Mouse (Mus musculus) neural tube, embryonic 14.5 days (tissue): ENCODE measurements around the gene Coro2a. TPM values are rescaled to one million over a fixed set of nuclear protein-coding genes. Genes with fewer than 3 reads are reported as not detected.
A peak's percentile ranks its signal among the peaks of the same experiment; 100 is the strongest.
"Not testable (repeated sequence)": the region's sequence is repeated elsewhere in the genome, so short reads cannot be mapped to it uniquely, and the experiment has no call there.

Experiments used
- ATAC-seq: fragments of 200-750 bp; cut with Nextera tagmentation; 2 replicates; pipeline ENCODE4 v1.8.0; 2017; ENCODE audit warnings: low read depth, mild to moderate bottlenecking, moderate TSS enrichment, moderate library complexity
- H3K27ac ChIP-seq: fragments of 300-500 bp; sonication (generic); 2 replicates; pipeline ENCODE4 v1.5.1; 2014; ENCODE audit warnings: low read depth, mild to moderate bottlenecking, control low read depth, low read length, moderate library complexity, mixed read lengths
- H3K27me3 ChIP-seq: fragments of 300-500 bp; sonication (generic); 2 replicates; pipeline ENCODE4 v1.6.1; 2014; ENCODE audit warnings: low read length; ENCODE audit not compliant: control insufficient read depth, insufficient read depth
- H3K36me3 ChIP-seq: fragments of 300-500 bp; sonication (generic); 2 replicates; pipeline ENCODE4 v1.6.1; 2014; ENCODE audit warnings: low read length, mixed read lengths; ENCODE audit not compliant: control insufficient read depth, insufficient read depth
- H3K4me1 ChIP-seq: fragments of 300-500 bp; sonication (generic); 2 replicates; pipeline ENCODE4 v1.6.1; 2014; ENCODE audit warnings: low read length; ENCODE audit not compliant: control insufficient read depth, insufficient read depth
- H3K4me2 ChIP-seq: fragments of 300-500 bp; sonication (generic); 2 replicates; pipeline ENCODE4 v1.6.1; 2014; ENCODE audit warnings: mild to moderate bottlenecking, low read depth, low read length, control low read depth
- H3K4me3 ChIP-seq: fragments of 300-500 bp; sonication (generic); 2 replicates; pipeline ENCODE4 v1.5.1; 2014; ENCODE audit warnings: low read depth, low read length, control low read depth, mixed read lengths
- H3K9ac ChIP-seq: fragments of 300-500 bp; sonication (generic); replicated peaks from 2 replicates; pipeline ENCODE4 v1.6.1; 2014; ENCODE audit warnings: low read depth, mild to moderate bottlenecking, control low read depth, low read length, mixed read lengths
- H3K9me3 ChIP-seq: fragments of 300-500 bp; sonication (generic); 2 replicates; pipeline ENCODE4 v1.6.1; 2016; ENCODE audit warnings: low read length; ENCODE audit not compliant: control insufficient read depth
- WGBS: fragments of 180-500 bp; shearing (Covaris S2); extraction: QIAGEN DNeasy Blood & Tissue Kit; methylation state at CpG from one replicate; pipeline ENCODE4 v1.1.7; 2014; 5-methylcytosine and 5-hydroxymethylcytosine counted together
- polyA plus RNA-seq: library from polyadenylated mRNA; unstranded; fragments of >200 nt; fragmentation: Nextera tagmentation; extraction: Ambion mirVana; gene quantifications from 2 replicates; pipeline ENCODE4 v1.2.1, GENCODE M21; 2014

Gene Coro2a
- polyA plus RNA-seq, 1 experiment from 2014 or later: 7.6 TPM

DNA sequence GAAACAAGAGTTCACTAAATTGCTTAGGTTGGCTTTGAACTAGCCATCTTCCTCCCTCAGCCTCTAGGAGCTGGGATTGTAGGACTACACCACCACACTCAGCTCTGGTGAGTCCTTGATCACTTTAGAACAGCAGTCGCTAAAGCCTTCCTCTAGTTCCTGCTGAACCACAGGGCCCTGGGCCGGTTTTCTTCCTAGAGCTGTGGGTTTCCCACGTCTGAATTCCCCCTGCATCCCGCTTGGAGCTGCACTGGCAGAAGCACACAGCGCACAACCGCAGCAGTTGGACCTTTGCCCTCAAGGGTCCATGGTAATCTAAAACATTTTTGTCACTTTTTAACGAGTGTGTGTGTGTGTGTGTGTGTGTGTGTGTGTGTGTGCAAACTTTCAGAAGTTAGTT, 702 bp upstream of the Coro2a start:
- 63% methylated on average over 7 of the region's 7 CpGs for WGBS
- no peaks in the 10 kb centered on the region for H3K4me1 ChIP-seq
- H3K9ac ChIP-seq: no peak overlapping the region
- H3K4me2 ChIP-seq: no peak overlapping the region
- ATAC-seq: no peak
- H3K36me3 ChIP-seq: no peaks in the 10 kb centered on the region
- no peak overlapping the region for H3K27ac ChIP-seq
- H3K4me3 ChIP-seq: no peak overlapping the region
- peaks cover 12% of the 10 kb centered on the region; the same call in 1 of the 2 replicates for H3K27me3 ChIP-seq
- no peaks in the 10 kb centered on the region for H3K9me3 ChIP-seq

DNA sequence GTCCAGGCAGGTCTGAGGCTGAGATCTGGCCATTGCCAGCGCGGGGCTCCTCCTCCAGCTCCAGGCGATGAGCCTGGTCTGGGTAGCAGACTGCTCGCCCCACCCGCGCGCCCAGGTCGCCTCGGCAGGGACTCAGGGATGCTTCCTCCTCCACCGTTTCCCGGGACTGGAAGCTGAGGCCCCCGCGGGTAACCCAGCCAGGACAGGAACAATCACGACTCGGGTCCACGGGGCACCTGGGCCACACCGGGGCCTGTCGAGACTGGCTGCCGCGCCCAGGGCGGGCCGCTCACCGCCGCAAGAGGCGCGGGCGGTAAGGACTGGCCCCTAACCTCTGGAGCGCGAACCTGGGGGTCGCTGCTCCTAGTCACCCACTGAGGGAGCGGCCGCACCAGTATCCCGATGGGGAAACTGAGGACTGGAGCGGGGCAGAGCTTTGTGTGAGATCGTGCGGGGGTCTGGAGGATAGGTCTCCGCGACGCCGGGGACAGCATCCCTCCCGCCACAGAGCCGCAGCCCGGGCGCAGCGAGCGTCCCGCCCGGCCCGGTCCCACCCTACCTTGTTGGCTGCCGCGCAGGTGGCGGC, 651 bp downstream of the Coro2a start:
- ATAC-seq: peak; percentile 57
- Histone ChIP-seq H3K36me3 (no peaks in the 10 kb centered on the region), H3K4me3 (peak overlapping the region; percentile 61), H3K27me3 (peaks cover 12% of the 10 kb centered on the region; the same call in 1 of the 2 replicates), H3K27ac (peak overlapping the region; percentile 39), H3K9me3 (no peaks in the 10 kb centered on the region), H3K4me2 (peak overlapping the region; percentile 92), H3K9ac (peak overlapping the region; percentile 69), H3K4me1 (no peaks in the 10 kb centered on the region)
- 0% methylated on average over 46 of the region's 52 CpGs for WGBS

DNA sequence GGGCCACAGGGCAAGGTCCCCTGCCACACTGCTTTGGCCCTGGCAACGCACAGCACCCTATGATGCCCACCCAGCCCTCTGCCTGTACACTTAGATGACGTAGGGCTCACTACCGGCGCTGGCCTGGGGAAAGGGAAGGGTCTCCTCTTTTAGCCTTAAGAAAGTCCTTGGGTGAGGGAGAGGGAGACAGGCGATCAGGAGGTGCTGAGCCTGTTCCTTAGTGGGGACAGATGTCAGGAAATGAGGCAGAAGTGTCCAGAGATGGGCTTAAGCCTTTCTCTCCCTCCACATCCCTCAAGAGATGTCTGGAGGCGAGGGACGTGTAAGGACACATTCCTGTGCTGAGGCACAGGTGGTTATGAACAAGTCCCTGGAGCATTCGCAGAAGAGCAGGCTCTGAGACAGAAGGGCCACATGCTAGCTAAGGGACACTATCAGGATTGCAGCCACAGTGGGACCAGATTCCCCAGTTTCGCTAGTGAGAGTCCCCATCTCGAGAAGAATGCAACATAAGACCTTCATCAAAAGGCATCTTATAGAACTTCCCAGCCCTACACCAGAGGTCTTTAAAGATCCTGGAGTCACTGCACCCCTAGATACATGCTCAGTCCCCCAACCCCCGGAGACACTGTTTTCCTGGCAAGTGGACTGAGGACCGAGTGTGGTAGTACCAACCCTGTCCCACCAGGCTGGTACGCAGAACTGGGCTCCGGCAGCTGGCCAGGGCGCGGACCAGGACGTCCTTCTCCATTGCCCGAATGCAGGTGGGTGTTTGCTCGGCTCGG, 1.3 kb downstream of the Coro2a start:
- ATAC-seq: peak; percentile 33
- H3K9me3 ChIP-seq: no peaks in the 10 kb centered on the region
- peak overlapping the region; percentile 92 for H3K4me2 ChIP-seq
- H3K4me1 ChIP-seq: no peaks in the 10 kb centered on the region
- no peaks in the 10 kb centered on the region for H3K36me3 ChIP-seq
- H3K4me3 ChIP-seq: peak overlapping the region; percentile 61
- peaks cover 12% of the 10 kb centered on the region; the same call in 1 of the 2 replicates for H3K27me3 ChIP-seq
- H3K27ac ChIP-seq: no peak overlapping the region
- H3K9ac ChIP-seq: peak overlapping the region; percentile 69
- WGBS: 35% methylated on average over 20 of the region's 20 CpGs

DNA sequence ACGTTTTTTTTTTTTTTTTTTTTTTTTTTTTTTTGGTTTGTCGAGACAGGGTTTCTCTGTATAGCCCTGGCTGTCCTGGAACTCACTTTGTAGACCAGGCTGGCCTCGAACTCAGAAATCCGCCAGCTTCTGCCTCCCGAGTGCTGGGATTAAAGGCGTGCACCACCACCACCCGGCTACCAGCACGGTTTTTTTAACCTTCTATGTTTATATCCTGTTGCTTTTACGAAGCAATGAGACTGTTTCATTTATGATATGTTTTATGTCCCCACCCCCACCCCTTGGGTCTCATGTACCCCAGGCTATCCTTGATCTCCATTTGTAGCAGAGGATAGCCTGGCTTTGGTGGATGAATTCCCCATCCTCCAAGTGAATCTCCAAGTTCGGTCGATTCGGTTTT, 2.4 kb downstream of the Coro2a start:
- H3K9me3 ChIP-seq, ATAC-seq, H3K4me2 ChIP-seq, H3K36me3 ChIP-seq, H3K9ac ChIP-seq, H3K27ac ChIP-seq, H3K4me1 ChIP-seq, H3K4me3 ChIP-seq: not testable (repeated sequence)
- peaks cover 12% of the 10 kb centered on the region; the same call in 1 of the 2 replicates for H3K27me3 ChIP-seq
- WGBS: 90% methylated on average over 12 of the region's 12 CpGs

DNA sequence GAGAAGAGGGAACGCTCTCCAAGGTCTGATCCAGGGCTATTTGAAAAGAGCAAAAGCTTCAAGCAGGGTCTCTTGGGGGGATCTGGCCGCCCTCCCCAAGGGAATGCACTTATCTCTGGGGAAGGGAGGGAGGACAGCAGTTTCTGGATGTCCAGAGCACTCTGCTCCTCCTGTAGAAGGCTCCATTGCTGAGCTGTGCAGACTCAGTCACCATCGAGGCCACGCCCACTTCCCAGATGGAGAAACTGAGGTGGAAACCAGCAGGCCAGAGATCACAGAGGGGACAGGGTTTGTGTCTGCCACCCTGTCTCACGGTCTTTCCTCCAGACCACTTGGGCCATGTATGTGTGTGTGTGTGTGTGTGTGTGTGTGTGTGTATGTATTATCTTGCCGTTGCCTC, 3.0 kb downstream of the Coro2a start:
- Histone ChIP-seq H3K4me3 (no peak overlapping the region), H3K27ac (no peak overlapping the region), H3K36me3 (no peaks in the 10 kb centered on the region), H3K9me3 (no peaks in the 10 kb centered on the region), H3K4me1 (no peaks in the 10 kb centered on the region), H3K4me2 (no peak overlapping the region), H3K27me3 (peaks cover 12% of the 10 kb centered on the region; the same call in 1 of the 2 replicates), H3K9ac (no peak overlapping the region)
- WGBS: 83% methylated on average over 6 of the region's 6 CpGs
- ATAC-seq: no peak

DNA sequence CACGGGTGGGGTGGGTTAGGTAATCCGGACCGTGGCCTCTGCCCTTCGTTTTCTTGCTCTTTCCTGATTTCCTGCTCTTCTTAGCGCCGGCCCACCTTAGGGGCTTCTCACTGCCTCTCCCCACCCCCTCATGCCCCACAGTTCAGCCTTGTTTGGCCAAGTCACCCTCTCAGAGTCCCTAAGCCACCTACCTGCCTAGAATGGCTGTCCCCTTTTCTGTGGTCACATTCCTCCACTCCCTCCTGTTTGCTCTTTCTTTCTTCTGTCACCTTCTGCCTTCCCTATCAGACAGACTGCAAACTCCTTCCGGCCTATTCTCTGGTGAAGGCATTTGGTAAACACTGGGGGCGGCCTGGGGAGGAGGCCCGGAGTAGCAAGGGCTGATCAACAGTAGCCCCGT, 3.9 kb downstream of the Coro2a start:
- H3K4me1 ChIP-seq: no peaks in the 10 kb centered on the region
- no peak overlapping the region for H3K4me3 ChIP-seq
- 80% methylated on average over 10 of the region's 10 CpGs for WGBS
- H3K27me3 ChIP-seq: peaks cover 12% of the 10 kb centered on the region; the same call in 1 of the 2 replicates
- no peak overlapping the region for H3K9ac ChIP-seq
- no peak overlapping the region for H3K4me2 ChIP-seq
- no peaks in the 10 kb centered on the region for H3K9me3 ChIP-seq
- no peak overlapping the region for H3K27ac ChIP-seq
- no peak for ATAC-seq
- no peaks in the 10 kb centered on the region for H3K36me3 ChIP-seq

DNA sequence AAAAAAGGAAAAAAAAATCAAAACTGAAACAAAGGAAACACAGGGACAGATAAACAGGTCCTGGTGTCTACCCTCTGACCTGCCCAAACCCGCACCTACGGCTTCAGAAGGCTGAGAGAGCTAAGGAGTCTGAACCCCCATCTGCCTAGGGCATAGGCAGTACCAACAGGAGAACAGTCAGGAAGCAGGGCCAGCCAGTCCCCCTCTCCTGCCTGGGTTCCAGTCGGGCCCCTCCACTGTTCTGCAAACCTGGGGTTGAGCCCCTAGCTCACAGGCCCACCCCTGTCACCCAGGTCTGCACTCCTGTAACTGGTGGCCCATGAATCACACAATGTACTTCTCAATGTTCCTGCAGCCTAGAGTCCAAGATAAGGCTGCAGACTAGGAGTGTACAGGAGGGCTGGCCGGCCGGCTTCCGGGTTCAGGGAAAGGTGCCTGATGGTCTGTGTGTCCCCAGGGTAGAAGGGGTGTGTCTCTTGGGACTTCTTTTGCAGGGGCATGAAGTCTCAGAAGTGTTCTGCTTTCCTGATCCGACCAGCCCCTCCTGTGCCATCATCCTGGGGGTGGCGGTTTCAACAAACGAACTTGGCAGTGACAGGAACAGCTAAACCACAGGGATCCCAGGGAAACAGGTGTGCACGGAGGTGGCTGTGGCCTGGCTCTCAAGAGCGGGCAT, 4.6 kb downstream of the Coro2a start:
- H3K4me3 ChIP-seq: no peak overlapping the region
- no peak overlapping the region for H3K27ac ChIP-seq
- H3K9me3 ChIP-seq: no peaks in the 10 kb centered on the region
- no peaks in the 10 kb centered on the region for H3K4me1 ChIP-seq
- no peak overlapping the region for H3K4me2 ChIP-seq
- H3K27me3 ChIP-seq: peaks cover 12% of the 10 kb centered on the region; the same call in 1 of the 2 replicates
- no peaks in the 10 kb centered on the region for H3K36me3 ChIP-seq
- 78% methylated on average over 11 of the region's 11 CpGs for WGBS
- H3K9ac ChIP-seq: no peak overlapping the region
- no peak for ATAC-seq

DNA sequence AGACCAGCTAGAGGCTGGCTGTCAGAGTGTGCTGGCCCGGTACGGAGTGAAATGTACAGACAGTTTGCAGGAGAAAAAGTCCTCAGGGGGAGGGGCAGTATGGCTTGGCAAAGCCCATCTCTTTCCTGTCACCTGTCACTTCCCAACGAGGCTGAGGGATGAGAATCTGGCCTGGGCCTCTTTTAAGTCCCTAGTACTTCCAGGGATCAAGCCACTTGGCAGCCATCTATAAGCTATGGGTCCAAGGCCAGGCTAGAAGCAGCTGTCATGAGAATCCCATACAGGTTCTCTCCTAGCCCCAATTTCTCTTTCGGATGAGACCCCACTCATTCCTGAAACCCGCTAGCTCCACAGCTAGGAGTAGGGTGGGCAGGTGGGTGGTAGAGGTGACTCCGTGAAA, 5.6 kb downstream of the Coro2a start:
- Histone ChIP-seq H3K4me3 (no peak overlapping the region), H3K27me3 (peaks cover 10% of the 10 kb centered on the region; the same call in 1 of the 2 replicates), H3K4me2 (no peak overlapping the region), H3K4me1 (no peaks in the 10 kb centered on the region), H3K9me3 (no peaks in the 10 kb centered on the region), H3K36me3 (no peaks in the 10 kb centered on the region), H3K27ac (no peak overlapping the region), H3K9ac (no peak overlapping the region)
- no peak for ATAC-seq
- 89% methylated on average over 6 of the region's 6 CpGs for WGBS

DNA sequence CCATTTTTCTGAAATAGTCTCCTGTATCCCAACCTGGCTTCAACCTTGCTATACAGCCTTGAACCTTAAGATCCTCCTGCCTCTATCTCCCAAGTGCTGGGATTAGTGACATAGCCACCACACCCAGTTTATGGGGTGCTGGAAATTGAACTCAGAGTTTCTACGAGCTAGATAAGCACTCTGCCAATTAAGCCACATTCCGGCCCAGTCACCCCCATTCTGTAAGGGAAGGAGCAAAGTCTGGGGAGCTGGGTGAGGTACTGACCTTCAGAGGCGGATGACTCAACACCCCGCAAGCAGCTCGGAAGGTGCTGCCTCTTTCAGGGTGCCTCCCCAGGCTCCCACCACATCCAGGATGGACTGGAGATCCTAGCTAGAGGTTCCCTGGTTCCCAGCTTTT, 7.9 kb downstream of the Coro2a start:
- Histone ChIP-seq H3K27ac (no peak overlapping the region), H3K9me3 (no peaks in the 10 kb centered on the region), H3K4me3 (no peak overlapping the region), H3K9ac (no peak overlapping the region), H3K4me2 (no peak overlapping the region), H3K27me3 (no peaks in the 10 kb centered on the region), H3K4me1 (no peaks in the 10 kb centered on the region), H3K36me3 (no peaks in the 10 kb centered on the region)
- ATAC-seq: no peak
- WGBS: 87% methylated on average over 5 of the region's 5 CpGs
